Mouse (Mus musculus) macrophage (primary cell): Measurements from ENCODE around the gene Abca12. TPM values are rescaled to one million over a fixed set of nuclear protein-coding genes. Genes with fewer than 3 reads are reported as not detected.

Experiments
- H3K27ac ChIP-seq: fragments of 350-480 bp; formaldehyde crosslinking; 2 replicates; pipeline ENCODE4 v1.9.0; 2021
- H3K36me3 ChIP-seq: fragments of 350-480 bp; formaldehyde crosslinking; 2 replicates; pipeline ENCODE4 v1.9.0; 2021; ENCODE audit errors: inconsistent target
- H3K4me3 ChIP-seq: fragments of 350-480 bp; formaldehyde crosslinking; 2 replicates; pipeline ENCODE4 v1.9.0; 2021; ENCODE audit errors: inconsistent target
- H3K79me2 ChIP-seq: fragments of 350-480 bp; formaldehyde crosslinking; 2 replicates; pipeline ENCODE4 v1.9.0; 2021; ENCODE audit errors: inconsistent target
- WGBS: methylation state at CpG from one replicate; pipeline ENCODE4 v1.1.7; 2026; ENCODE audit warnings: inconsistent platforms; ENCODE audit not compliant: missing documents; 5-methylcytosine and 5-hydroxymethylcytosine counted together
- polyA plus RNA-seq: library from polyadenylated mRNA; stranded (reverse); fragments of 250-400 nt; gene quantifications from 3 replicates; pipeline ENCODE4 v1.2.4, GENCODE M21; 2018; ENCODE audit warnings: inconsistent platforms

Abca12 gene
- polyA plus RNA-seq, 1 experiment from 2014 or later: not detected

DNA sequence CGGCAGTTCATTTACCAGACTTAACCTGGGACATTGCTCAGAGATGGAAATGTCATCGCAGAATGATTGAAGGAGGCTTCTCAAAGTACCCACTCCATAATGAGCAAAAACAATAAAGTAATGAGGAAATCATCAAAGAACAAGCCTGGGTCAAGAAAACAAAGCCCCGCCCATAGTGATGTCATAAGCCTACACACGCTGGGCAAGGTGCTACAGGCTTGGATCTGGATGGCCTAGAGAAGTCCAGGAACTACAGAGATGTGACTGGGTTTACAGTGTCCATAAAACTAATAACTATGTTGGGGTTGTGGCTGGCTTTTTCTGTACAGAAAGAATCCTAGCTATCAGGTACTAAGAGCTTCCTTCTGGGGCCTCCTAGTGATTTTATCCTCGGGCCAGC lies 41.6 kb downstream of the Abca12 start:
- H3K27ac ChIP-seq: no peak overlapping the region
- H3K79me2 ChIP-seq: no peaks in the 10 kb centered on the region
- no peak overlapping the region for H3K4me3 ChIP-seq
- H3K36me3 ChIP-seq: no peaks in the 10 kb centered on the region
- WGBS: 85% methylated on average over 5 of the region's 5 CpGs

DNA sequence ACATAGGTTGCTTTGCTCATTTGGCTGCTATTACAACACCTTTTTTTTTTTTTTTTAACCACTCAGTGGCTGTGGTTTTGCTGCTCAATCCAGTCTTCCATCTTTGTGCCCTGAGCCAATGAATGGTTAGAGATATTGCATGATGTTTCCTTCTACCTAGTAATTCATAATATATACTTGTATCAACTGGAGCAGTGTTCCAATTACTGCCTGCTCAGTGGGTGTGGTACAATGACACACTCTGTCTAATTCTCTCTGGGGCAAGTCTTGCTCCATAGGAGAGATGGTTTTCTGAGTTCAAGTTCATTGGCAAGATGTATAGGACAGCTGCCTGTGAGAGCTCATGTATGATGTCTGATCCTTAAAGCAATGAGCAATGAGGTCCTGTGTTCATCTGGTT lies 44.4 kb downstream of the Abca12 start:
- Histone ChIP-seq H3K79me2 (no peaks in the 10 kb centered on the region), H3K27ac (no peak overlapping the region), H3K4me3 (no peak overlapping the region), H3K36me3 (no peaks in the 10 kb centered on the region)

DNA sequence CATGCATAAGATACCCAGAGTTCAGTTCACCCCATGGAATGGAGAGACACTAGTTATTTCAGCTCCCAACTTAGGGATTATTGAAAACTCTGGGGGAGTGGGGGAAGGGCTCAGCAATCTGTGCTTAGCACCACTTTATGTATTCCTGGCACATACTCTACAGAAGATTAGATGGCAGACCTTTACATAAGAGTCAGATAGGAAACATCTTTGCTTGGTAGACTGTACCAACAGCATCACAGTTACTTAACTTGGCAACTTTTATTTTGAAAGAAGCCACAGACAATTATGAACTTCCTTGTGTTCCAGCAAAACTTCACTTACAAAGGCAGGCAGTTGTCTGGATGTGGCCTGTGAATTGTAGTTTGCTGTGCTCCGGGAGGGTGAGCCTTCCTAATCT lies 46.9 kb downstream of the Abca12 start:
- Histone ChIP-seq H3K27ac (no peak overlapping the region), H3K4me3 (no peak overlapping the region)
- WGBS: no CpG with 5 or more reads among the region's 1 CpGs

DNA sequence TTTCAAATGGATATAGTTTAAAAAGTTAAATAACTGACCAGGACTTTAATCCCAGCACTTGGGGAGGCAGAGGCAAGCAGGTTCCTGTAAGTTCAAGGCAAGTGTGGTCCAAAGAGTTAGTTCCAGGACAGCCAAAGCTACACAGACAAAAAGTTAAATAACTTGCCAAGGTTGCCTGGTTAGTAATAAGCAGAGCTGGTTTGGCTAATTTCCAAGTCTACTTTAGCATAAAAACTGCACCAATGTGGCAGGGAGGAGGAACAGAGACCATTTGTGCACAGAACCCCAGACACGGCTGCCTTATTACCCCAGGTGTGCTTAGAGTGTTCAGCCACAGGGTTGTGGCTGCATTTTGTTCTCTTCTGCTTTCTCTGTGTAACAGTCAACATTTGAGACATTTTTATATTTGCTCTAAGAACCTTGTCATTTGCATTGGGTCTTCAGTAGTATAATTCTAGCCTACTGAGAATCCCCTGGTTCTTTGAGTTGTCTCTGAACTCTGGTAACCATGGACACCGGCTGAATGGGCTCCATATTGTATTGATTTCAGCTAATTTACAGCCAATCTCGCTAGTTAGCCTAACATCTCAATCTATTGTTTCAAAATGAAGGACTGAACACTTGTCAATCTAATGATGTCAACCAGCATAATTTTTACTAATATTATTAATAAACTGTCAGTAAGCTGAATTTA lies 71.7 kb downstream of the Abca12 start:
- WGBS: 87% methylated on average over 3 of the region's 3 CpGs
- Histone ChIP-seq H3K4me3 (no peak overlapping the region), H3K36me3 (no peaks in the 10 kb centered on the region), H3K79me2 (no peaks in the 10 kb centered on the region), H3K27ac (no peak overlapping the region)

More for the DNA sequence above, 46.9 kb downstream of the Abca12 start:
- no peaks in the 10 kb centered on the region for H3K79me2 ChIP-seq
- no peaks in the 10 kb centered on the region for H3K36me3 ChIP-seq

DNA sequence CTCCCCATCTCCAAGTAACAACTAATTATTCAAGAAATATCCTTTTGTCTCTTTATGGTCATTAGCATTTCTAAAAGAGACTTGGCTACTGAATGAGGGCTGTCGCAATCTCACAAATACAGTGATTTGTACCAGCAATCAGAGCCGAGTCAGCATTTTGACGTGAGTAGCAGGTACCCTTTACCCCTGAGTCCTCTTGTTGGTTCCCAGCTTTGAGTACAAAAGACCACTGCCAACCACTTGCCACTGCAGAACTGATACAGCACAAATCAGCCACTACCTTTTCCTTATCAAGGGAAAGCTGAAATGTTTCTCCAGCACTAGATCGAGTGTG lies 72.5 kb downstream of the Abca12 start:
- H3K36me3 ChIP-seq: no peaks in the 10 kb centered on the region
- no peak overlapping the region for H3K27ac ChIP-seq
- WGBS: 82% methylated on average over 4 of the region's 4 CpGs

DNA sequence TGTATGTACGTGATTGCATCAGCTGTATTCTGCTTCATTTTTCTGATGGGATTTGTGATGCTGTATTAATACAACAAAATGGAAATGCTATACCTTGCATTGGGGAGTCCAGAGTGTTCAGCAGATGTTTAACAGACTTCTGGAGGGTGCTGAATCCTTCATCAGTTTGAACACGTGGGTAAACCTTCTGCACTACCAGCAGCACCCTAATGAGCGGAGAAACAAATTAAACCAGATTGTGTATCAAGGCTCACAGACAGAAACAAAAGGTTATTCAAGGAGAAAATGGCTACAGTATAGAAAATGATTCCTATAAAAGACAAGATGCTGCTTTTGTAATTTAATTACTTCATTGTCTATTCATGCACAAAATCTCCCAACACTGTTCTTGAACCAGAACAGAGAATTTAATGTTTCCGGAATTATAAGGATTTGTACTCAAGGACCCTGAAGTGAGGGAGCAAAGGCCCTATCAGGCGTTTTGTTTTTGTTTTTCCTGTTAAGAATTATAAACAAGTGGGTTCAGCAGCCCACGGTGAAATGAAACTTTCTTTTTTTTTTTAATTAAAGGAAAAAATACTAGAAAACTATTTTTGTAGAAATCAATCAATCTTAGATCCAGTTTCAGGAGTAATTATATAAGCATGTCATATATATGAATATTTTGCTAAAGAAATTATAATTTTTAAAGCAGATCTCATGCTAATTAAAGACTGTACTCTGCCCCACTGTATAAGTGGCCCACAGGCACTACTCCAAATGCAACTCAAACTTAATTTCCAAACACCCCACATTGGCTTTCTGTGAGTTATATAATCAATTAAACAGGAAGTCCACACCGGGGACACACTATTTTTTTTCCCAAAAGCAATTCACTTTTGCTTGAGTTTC lies 73.1 kb downstream of the Abca12 start:
- no peaks in the 10 kb centered on the region for H3K36me3 ChIP-seq
- WGBS: 76% methylated on average over 7 of the region's 7 CpGs

More for the DNA sequence above, 72.5 kb downstream of the Abca12 start:
- Histone ChIP-seq H3K4me3 (no peak overlapping the region), H3K79me2 (no peaks in the 10 kb centered on the region)

DNA sequence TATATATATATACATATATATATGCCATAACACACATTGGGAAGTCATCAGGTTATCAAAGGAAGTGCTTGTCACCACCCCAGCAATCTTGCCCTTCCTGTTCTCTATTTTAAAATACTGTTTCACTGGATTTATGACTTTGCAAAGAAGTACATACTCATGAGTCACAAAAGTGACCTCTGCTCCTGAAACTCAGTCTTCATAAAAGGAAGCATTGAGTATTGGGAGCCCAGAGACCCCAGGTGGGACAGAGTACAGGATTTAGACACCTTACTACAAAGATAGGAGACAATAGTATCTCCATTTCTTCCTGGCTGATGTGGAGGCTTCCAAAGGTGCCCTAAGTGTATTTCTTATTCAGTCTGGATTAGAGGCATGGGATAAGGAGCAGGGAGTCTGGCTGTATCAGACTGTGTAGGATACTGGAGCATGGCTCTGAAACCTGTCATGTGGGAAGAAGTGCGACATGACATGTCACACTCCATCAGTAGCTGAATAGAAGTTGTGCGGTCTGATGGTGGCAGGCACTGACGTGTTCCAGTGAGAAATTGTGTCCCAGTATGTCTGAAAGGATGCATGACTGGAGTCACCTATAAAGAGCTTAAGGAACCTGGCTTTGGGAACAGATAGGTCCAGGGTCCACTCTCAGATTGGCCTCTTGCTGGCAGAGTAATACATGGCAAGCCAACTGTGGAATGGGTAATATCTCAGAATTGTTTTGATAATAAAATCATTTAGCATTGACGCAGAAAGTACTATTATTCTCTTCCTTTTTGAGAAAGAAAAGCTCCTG lies 76.0 kb downstream of the Abca12 start:
- WGBS: 80% methylated on average over 4 of the region's 4 CpGs
- Histone ChIP-seq H3K4me3 (no peak overlapping the region), H3K79me2 (no peaks in the 10 kb centered on the region), H3K27ac (no peak overlapping the region), H3K36me3 (no peaks in the 10 kb centered on the region)

More for the DNA sequence above, 73.1 kb downstream of the Abca12 start:
- Histone ChIP-seq H3K27ac (no peak overlapping the region), H3K79me2 (no peaks in the 10 kb centered on the region), H3K4me3 (no peak overlapping the region)

DNA sequence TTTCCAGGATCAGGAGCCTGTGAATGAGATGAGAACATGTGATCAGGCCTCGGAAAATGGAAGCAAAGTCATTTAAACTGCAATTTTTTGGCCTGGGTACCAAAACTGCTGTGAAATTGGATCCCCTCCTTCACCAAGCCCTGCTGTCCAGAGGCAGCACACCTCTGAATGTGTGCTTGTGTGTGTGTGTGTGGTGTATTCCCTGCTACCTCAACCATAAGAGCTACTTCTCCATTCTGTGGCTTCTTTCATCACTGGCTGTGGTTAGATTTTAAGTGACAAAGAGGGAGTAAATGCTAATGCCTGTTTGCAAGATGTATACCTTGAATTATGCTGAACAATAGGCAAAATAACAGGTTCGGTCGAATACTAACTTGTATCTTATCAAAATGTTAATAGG lies 84.4 kb downstream of the Abca12 start:
- no peaks in the 10 kb centered on the region for H3K36me3 ChIP-seq
- H3K27ac ChIP-seq: no peak overlapping the region
- H3K79me2 ChIP-seq: no peaks in the 10 kb centered on the region
- 81% methylated on average over 3 of the region's 3 CpGs for WGBS
- H3K4me3 ChIP-seq: no peak overlapping the region

DNA sequence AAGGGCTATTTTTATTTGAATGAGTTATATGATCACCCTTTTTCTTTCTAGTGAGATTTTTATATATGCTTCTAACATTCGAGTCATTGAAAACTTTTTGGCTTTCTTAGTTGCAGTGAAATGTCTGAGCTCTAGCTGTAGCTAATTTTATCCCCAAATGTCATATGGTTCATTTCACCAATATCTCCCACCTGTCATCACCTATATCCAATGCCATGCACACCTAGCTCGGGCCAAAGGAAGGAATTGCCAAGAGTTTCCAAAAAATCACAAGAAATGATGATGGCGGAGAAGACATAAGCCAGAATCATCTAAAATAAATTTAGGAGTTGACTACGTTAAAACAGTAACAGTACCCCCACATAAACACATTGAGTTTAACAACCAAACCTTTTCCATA lies 102.5 kb downstream of the Abca12 start:
- no peak overlapping the region for H3K4me3 ChIP-seq
- no peaks in the 10 kb centered on the region for H3K79me2 ChIP-seq
- no peak overlapping the region for H3K27ac ChIP-seq
- no peaks in the 10 kb centered on the region for H3K36me3 ChIP-seq
- WGBS: 73% methylated on average over 4 of the region's 4 CpGs

DNA sequence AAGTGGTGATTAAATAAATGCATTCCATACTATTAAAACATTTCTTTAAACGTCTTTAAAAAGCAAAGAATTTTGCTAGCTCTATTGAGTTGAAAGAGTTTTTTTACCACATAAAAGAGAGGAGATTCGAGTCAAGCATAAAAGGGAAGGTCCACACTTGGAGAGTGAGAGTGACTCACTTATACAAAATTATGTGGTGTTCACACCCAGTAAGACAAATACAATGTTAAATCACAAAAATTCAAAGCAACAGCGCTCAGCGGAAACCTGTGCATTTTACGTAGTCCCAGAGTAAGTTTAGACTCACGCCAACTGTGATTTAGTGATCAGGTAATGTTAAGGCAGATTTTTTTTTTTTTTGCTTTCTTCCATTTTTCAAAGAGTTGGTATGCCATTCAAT lies 104.1 kb downstream of the Abca12 start:
- Histone ChIP-seq H3K4me3 (no peak overlapping the region), H3K79me2 (no peaks in the 10 kb centered on the region), H3K36me3 (no peaks in the 10 kb centered on the region), H3K27ac (no peak overlapping the region)
- WGBS: 92% methylated on average over 6 of the region's 6 CpGs

DNA sequence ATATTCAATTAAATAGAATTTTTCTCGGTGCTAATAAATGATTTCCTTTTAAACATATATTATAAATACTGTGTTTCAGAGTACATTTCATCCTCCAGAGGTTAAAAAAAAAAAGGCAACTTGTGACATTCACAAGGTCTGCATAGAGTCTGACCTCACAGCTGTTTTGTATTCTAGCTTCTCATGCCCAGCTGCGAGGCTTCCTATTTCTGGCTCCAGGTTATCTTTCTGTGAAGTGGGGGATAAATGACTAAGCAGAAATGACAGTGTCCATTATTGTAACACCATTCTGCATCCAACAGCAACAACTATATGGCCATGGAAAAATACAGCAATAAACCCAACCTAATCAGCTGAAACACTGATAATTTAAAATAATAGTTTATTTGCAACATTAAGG lies 107.3 kb downstream of the Abca12 start:
- H3K79me2 ChIP-seq: no peaks in the 10 kb centered on the region
- H3K36me3 ChIP-seq: no peaks in the 10 kb centered on the region
- no peak overlapping the region for H3K4me3 ChIP-seq
- 50% methylated on average over 2 of the region's 2 CpGs for whole genome bisulfite sequencing
- H3K27ac ChIP-seq: no peak overlapping the region

DNA sequence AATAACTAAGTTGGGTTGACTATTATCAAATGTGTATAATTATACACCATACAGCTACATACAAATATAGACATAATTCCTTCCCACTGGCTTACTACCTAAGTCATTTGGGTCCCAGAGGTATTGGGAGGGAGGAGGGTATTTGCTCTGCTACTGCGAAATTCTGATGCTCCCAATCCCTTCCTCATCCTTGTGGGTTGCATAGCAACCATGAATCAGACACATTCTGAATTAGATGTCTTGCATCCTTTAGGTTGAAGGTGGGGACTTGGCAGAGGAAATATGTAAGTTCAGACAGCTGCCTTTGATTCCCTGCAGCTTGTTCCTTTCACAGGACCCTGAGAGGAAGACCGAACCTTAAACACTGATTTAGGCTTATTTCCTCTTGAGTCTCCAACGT lies 108.5 kb downstream of the Abca12 start:
- WGBS: 59% methylated on average over 3 of the region's 3 CpGs
- Histone ChIP-seq H3K4me3 (no peak overlapping the region), H3K36me3 (no peaks in the 10 kb centered on the region), H3K79me2 (no peaks in the 10 kb centered on the region), H3K27ac (no peak overlapping the region)

DNA sequence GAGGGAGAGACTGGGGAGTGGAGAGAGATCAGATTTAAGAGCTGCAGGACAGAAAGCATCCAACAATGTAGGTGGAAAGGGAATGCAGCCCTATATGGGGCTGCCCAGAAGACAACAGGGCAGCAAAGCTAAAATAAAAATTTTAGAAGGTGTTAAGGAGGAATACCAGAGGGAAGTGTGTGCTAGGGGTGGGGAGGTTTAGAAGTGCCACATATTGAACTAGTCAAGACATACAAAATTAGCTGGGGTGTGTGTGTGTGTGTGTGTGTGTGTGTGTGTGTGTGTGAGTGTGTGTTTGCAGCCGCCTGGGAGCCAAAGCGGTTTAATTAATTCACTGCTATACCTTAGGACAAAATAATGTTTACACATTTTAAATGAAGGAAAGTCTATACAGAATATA lies 110.1 kb downstream of the Abca12 start:
- no peak overlapping the region for H3K4me3 ChIP-seq
- no peak overlapping the region for H3K27ac ChIP-seq
- 100% methylated on average over 2 of the region's 2 CpGs for WGBS
- H3K79me2 ChIP-seq: no peaks in the 10 kb centered on the region
- H3K36me3 ChIP-seq: no peaks in the 10 kb centered on the region

DNA sequence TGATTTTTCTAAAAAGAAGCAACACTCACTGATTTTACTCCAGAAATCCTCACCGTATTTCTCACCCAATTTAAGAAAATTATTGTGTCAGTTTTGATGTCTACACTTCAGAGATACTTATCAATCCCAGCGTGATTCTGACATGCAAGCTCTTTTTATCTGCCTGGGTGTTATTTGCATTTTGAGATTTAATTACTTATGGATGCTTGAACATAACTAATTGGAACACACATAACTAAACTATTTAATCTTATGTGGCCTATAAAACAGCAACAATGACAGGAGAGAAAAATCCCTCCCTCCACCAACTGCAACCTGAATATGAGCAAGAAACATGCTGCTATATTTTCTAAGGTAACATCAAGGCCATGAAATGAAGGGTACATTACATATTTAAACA lies 117.7 kb downstream of the Abca12 start:
- Histone ChIP-seq H3K4me3 (no peak overlapping the region), H3K36me3 (no peaks in the 10 kb centered on the region), H3K27ac (no peak overlapping the region), H3K79me2 (no peaks in the 10 kb centered on the region)
- 87% methylated on average over 2 of the region's 2 CpGs for WGBS

DNA sequence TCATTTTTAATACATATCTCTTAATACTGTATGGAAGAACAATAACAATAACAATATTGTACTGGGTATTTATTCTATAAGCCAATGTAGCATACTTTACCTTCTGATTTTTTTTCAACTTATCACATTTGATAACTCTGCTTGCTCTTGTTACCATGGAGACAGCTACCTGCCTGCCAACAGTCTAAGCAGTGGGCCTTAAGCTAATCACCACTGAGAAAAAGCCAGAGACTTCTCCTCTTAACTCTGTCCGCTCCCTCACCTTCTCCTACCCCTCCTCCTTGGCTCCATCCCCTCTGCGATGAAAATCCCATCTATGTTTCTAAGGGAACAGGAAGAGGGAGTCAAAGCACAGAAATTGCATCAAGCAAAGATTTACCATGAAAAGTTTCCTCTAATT lies 118.1 kb downstream of the Abca12 start:
- H3K4me3 ChIP-seq: no peak overlapping the region
- H3K79me2 ChIP-seq: no peaks in the 10 kb centered on the region
- no peaks in the 10 kb centered on the region for H3K36me3 ChIP-seq
- WGBS: 75% methylated on average over 2 of the region's 2 CpGs
- no peak overlapping the region for H3K27ac ChIP-seq
